Comparison of ENCODE assay signal across 8 mouse cellular contexts in the genomic region with DNA sequence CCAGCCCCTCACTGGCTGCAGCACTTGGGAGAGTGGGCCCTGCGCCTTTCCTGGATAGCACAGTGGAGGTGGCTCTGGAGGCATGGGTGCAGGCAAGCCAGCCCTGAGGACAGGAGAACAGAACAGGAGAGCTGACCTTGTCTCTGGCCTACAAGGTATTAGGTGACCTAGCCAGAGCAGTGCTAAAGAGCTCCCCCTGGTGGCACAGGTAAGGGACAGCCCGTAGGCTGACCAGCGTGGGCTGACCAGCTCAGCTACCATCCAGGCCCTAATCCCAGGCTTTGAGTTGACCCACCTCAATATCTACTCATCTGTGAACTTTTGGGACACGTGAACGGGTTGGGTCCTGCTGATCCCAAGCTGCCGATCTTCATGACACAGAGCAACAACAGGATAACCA.
A peak's percentile ranks its signal among the peaks of the same experiment; 100 is the strongest.
DNase-seq lines count a peak whose midpoint lies in the region; ATAC-seq lines count a peak whose summit lies in the region.

No protein-coding gene starts in this region.

- intact Hi-C loops in heart, postnatal 25 days (cut with DNase I) = no loop called here

- no peaks in the 10 kb centered on the region for H3K36me3 ChIP-seq in heart, embryonic 15.5 days
- no peaks in the 10 kb centered on the region for H3K36me3 ChIP-seq in liver, embryonic 12.5 days

- no peak for DNase-seq in heart, postnatal 25 days (ENCODE audit: low spot score)
- peak; percentile 66 for DNase-seq in ZHBTc4 (ENCODE audit: low read depth, low spot score)
- peak; percentile 37 to 81 for DNase-seq in spleen, postnatal 4 days (ENCODE audit: low spot score in 2 of 2)
- DNase-seq in right cerebral cortex, adult 2 months (ENCODE audit: low spot score in 2 of 2) = no peak
- DNase-seq in left cerebral cortex, adult 18-20 months (ENCODE audit: low spot score in 2 of 2) = no peak

- H3K4me1 ChIP-seq in heart, embryonic 15.5 days (replicated peaks) = 0 out of 2 replicates have a peak, but pooled peaks cover 3% of the 10 kb centered on the region
- H3K4me1 ChIP-seq in liver, embryonic 12.5 days = 0 out of 2 replicates have a peak, but pooled peaks cover 8% of the 10 kb centered on the region

- H3K4me2 ChIP-seq in heart, embryonic 15.5 days = no peak overlapping the region
- no peak overlapping the region for H3K4me2 ChIP-seq in liver, embryonic 12.5 days

- H3K9me3 ChIP-seq in heart, embryonic 15.5 days (replicated peaks) = no peaks in the 10 kb centered on the region
- H3K9me3 ChIP-seq in liver, embryonic 12.5 days (replicated peaks) = no peaks in the 10 kb centered on the region

- ATAC-seq in heart, embryonic 15.5 days (replicated peaks; ENCODE audit: insufficient number of reproducible peaks, insufficient read depth, low FRiP score, low read depth) = peak; percentile 60; the same call in 1 of the 2 replicates
- ATAC-seq in erythroblast, adult 5-6 weeks (replicated peaks; ENCODE audit: low FRiP score, poor library complexity, severe bottlenecking) = peak; percentile 82
- ATAC-seq in liver, embryonic 12.5 days = peak; percentile 69

- WGBS in heart, embryonic 15.5 days = 73% methylated on average over 6 of the region's 6 CpGs
- 61% methylated on average over 6 of the region's 6 CpGs for WGBS in liver, embryonic 12.5 days (ENCODE audit: insufficient replicate concordance)

- H3K27me3 ChIP-seq in heart, embryonic 15.5 days = no peaks in the 10 kb centered on the region
- 0 out of 2 replicates have a peak, but pooled peaks cover 3% of the 10 kb centered on the region for H3K27me3 ChIP-seq in liver, embryonic 12.5 days (replicated peaks)

- no peak overlapping the region for H3K9ac ChIP-seq in heart, embryonic 15.5 days
- no peak overlapping the region for H3K9ac ChIP-seq in liver, embryonic 12.5 days

- H3K4me3 ChIP-seq in heart, embryonic 15.5 days = no peak overlapping the region
- no peak overlapping the region for H3K4me3 ChIP-seq in liver, embryonic 12.5 days

- H3K27ac ChIP-seq in heart, embryonic 15.5 days = no peak overlapping the region
- H3K27ac ChIP-seq in liver, embryonic 12.5 days = no peak overlapping the region

Comparison
In these comparisons a context has a peak if more than half of its experiments do, and no peak if none do; other contexts are left out.
1. DNase-seq: peak in ZHBTc4 (single experiment) and spleen, postnatal 4 days (2 of 2); none in heart, postnatal 25 days (single experiment), right cerebral cortex, adult 2 months (0 of 2) and left cerebral cortex, adult 18-20 months (0 of 2).
2. Peak in every context shown above with its lines, with median percentiles within 50 percentile points of each other: ATAC-seq.